Mouse (Mus musculus): ENCODE data around the gene Cd101. TPM values are rescaled to one million over a fixed set of nuclear protein-coding genes. Genes with fewer than 3 reads are reported as not detected.

Cd101 gene
- polyA plus RNA-seq, 1 experiment from 2014 or later, result 0.09 TPM

DNA sequence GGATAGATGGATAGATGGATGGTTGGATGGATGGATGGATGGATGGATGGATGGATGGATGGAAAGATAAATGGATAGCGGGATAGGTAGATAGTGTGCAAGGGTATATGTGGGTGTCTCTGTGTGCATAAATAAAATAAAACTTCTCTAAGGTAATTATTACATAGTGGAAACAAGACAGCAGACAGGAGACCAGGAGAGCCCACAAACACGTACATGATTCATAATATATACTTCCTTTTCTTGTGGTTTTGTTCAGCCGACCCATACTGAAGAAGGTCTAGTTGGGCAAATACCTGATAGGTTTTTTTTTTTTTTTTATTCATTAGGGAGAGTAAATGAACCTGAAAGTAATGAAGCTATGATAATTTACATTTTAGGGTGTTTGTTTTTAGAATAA, 15.8 kb downstream of the Cd101 start:
- no peak overlapping the region for H3K4me2 ChIP-seq
- 91% methylated on average over 3 of the region's 3 CpGs for WGBS
- H3K9me3 ChIP-seq, result no peaks in the 10 kb centered on the region
- no peaks in the 10 kb centered on the region for H3K27me3 ChIP-seq
- no peak overlapping the region for H3K9ac ChIP-seq
- H3K4me1 ChIP-seq (replicated peaks), result 0 out of 2 replicates have a peak, but pooled peaks cover 10% of the 10 kb centered on the region
- ATAC-seq (ENCODE audit: low FRiP score, low read depth), result no peak
- H3K27ac ChIP-seq (replicated peaks), result no peak overlapping the region
- H3K4me3 ChIP-seq, result no peak overlapping the region
- H3K36me3 ChIP-seq, result no peaks in the 10 kb centered on the region

DNA sequence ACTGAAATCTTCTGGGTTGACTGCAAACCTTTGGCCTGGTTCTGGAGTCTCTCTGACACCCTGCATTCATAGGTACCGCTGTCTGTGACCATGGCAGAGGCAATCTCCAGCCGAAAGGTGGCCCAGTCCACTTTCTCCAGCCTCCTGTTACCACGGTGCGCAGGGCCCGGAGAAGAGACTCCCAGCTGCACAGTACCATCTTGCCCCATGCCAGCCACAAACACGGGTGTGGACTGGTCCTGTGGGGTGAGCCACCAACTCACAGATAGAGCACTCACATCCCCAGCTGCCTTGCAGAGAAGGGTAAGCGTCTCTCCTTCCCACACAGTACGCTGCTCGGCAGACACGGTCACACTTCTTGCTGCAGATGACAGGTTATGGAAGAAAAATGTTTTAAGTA, 16.4 kb downstream of the Cd101 start:
- WGBS, result 94% methylated on average over 10 of the region's 10 CpGs
- no peak for ATAC-seq (ENCODE audit: low FRiP score, low read depth)
- Histone ChIP-seq H3K4me2 (no peak overlapping the region), H3K4me1 (replicated peaks) (0 out of 2 replicates have a peak, but pooled peaks cover 10% of the 10 kb centered on the region), H3K27me3 (no peaks in the 10 kb centered on the region), H3K36me3 (no peaks in the 10 kb centered on the region), H3K9ac (no peak overlapping the region), H3K4me3 (no peak overlapping the region), H3K27ac (replicated peaks) (no peak overlapping the region), H3K9me3 (no peaks in the 10 kb centered on the region)

DNA sequence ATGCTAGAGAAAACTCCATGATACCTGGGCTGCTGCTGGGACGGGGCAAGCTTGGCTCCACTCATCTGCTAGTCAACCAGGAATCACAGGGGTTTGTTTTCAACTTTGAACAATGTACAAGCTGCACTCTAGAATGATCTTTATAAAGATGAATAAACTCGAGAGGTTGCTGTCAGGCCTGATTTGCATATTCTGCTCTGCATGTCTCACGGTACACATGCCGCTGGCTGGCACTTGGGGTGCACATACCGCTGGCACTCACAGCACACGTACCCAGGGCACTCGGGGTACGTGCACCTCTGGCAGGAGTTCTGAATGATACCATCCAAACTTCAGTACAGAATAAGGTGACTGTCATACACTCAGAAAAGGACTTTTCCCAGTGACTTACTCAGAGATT, 16.8 kb downstream of the Cd101 start:
- Histone ChIP-seq H3K4me1 (replicated peaks) (0 out of 2 replicates have a peak, but pooled peaks cover 10% of the 10 kb centered on the region), H3K36me3 (no peaks in the 10 kb centered on the region), H3K9me3 (no peaks in the 10 kb centered on the region), H3K4me3 (no peak overlapping the region), H3K27ac (replicated peaks) (no peak overlapping the region), H3K9ac (no peak overlapping the region), H3K27me3 (no peaks in the 10 kb centered on the region), H3K4me2 (no peak overlapping the region)
- 65% methylated on average over 8 of the region's 8 CpGs for WGBS
- ATAC-seq (ENCODE audit: low FRiP score, low read depth), result no peak

DNA sequence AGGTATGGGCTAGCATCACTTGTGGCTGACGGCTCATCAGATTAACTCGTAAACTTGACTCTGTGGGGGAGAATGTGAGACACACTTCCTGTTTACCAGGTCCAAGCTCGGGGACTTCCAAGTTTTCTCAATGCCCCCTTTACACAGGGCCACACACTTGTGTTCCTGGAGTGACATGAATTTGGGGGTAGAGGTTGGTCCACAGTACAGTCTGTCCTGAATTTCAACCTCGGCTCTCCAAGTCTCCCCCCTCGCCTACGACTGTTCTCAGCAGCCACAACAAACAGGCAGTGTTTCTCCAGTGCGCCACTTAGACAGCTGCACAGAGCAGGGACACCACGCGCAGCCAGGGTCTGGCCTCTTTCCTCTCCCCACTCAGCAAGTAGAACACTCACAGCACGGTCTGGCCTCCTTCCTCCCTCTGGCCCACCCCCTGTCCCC, 17.2 kb downstream of the Cd101 start:
- H3K36me3 ChIP-seq, result no peaks in the 10 kb centered on the region
- no peaks in the 10 kb centered on the region for H3K27me3 ChIP-seq
- 59% methylated on average over 10 of the region's 10 CpGs for WGBS
- ATAC-seq (ENCODE audit: low FRiP score, low read depth), result peak; percentile 65; the same call in 1 of the 2 replicates
- H3K9me3 ChIP-seq, result no peaks in the 10 kb centered on the region
- 0 out of 2 replicates have a peak, but pooled peaks cover 10% of the 10 kb centered on the region for H3K4me1 ChIP-seq (replicated peaks)
- H3K9ac ChIP-seq, result no peak overlapping the region
- H3K4me2 ChIP-seq, result no peak overlapping the region
- H3K27ac ChIP-seq (replicated peaks), result no peak overlapping the region
- H3K4me3 ChIP-seq, result no peak overlapping the region

DNA sequence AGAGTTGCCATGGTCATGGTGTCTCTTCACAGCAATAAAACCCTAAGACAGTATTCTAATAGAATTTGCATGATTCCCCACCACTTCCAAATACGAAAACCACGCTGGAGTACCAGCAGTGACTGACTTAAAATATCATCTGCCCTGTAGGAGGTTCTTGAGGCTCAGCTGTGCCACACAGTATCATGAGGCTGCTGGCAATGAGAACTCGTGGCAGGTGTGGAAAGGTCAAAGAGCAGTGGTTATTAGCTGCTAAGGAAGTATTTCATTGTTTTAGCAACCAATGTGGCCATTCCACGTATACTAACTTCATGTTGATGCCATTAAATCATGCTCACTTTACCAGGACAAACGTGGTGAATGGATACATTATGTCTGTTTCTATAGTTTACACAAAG, 18.2 kb downstream of the Cd101 start:
- no peak for ATAC-seq (ENCODE audit: low FRiP score, low read depth)
- H3K4me3 ChIP-seq, result no peak overlapping the region
- H3K4me2 ChIP-seq, result no peak overlapping the region
- H3K27me3 ChIP-seq, result no peaks in the 10 kb centered on the region
- H3K36me3 ChIP-seq, result no peaks in the 10 kb centered on the region
- 0 out of 2 replicates have a peak, but pooled peaks cover 10% of the 10 kb centered on the region for H3K4me1 ChIP-seq (replicated peaks)
- no peak overlapping the region for H3K9ac ChIP-seq
- H3K27ac ChIP-seq (replicated peaks), result no peak overlapping the region
- H3K9me3 ChIP-seq, result no peaks in the 10 kb centered on the region
- WGBS, result 64% methylated on average over 5 of the region's 5 CpGs

DNA sequence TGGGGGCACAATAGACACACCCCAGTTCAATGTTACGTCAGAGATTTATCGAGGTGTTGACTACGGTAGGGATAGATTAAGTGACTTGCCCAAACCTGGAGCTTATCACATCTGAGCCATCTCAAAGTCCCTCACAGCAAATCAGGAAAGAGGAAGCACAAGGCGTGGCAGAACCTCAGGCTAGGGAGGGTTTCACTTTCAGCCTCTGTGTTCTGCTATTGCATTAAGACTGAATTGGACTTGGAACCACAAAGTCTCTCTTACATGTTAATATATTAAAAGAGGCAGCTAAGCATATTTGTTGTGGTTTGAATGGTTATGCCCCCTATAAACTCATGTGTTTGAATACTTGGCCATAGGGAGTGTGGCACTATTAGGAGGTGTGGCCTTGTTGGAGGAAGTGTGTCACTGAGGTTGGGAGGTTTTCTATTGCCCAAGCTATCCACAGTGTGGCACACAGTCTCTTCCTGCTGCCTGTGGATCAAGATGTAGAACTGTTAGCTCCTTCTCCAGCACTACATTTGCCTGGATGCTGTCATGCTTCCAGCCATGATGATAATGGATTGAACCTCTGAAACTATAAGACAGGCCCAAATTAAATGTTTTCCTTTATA, 18.7 kb downstream of the Cd101 start:
- H3K9ac ChIP-seq, result no peak overlapping the region
- WGBS, result 93% methylated on average over 4 of the region's 4 CpGs
- H3K4me3 ChIP-seq, result no peak overlapping the region
- no peaks in the 10 kb centered on the region for H3K36me3 ChIP-seq
- no peak overlapping the region for H3K4me2 ChIP-seq
- no peaks in the 10 kb centered on the region for H3K27me3 ChIP-seq
- ATAC-seq (ENCODE audit: low FRiP score, low read depth), result no peak
- no peak overlapping the region for H3K27ac ChIP-seq (replicated peaks)
- H3K4me1 ChIP-seq (replicated peaks), result 0 out of 2 replicates have a peak, but pooled peaks cover 10% of the 10 kb centered on the region
- H3K9me3 ChIP-seq, result no peaks in the 10 kb centered on the region

DNA sequence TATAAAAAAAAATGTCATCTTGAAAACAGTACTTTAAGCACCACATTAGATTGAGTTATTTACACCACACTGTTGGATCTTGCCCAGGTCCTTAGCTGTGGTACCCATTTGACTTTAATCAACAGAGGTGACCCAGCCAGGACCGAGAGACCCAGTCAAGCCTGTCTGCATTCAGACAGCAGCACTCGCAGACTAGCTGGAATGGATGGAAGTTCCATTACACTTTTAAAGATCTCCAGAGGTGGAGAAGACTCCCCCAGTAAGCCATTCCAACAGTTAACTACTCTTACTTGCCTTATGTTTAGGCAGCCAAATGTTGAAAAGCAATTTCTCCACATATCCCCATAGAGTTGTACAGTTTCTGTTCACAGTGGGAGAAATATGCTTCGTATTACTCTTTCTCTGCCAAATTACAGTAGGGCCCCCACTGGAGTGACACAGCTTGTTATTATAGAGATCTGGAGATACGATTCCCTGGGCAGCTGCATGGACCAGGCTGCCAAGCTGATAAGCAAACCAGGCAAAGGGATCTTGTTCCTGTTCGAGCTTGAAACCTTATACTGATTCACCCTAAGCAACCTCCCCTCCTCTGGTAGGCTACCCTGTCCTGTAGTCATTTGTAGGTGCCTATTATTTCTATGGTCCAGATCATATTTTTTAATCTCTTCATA, 22.1 kb downstream of the Cd101 start:
- 73% methylated on average over 5 of the region's 5 CpGs for WGBS
- H3K4me1 ChIP-seq (replicated peaks), result no peaks in the 10 kb centered on the region

DNA sequence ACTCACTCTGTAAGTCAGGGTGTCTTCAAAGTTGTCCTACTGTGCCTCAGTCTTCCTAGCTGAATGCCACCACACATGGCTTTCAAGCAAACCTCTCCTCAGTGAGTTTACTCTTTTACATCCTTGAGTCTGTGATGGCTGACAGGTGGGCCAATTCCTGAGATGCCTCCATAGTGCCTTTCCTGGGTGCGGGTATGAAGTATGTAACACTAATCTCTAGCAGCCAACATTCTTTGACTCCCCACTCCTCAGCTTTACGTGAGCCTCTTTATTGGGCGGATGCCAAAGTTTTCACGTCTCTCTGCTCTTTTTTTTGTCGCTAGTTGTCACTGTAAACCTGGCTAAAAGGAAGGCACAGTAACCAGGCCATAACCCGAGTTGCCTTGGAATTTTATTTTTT, 24.0 kb downstream of the Cd101 start:
- Histone ChIP-seq H3K4me3 (no peak overlapping the region), H3K27me3 (no peaks in the 10 kb centered on the region), H3K36me3 (no peaks in the 10 kb centered on the region), H3K9ac (no peak overlapping the region), H3K27ac (replicated peaks) (no peak overlapping the region), H3K9me3 (no peaks in the 10 kb centered on the region), H3K4me2 (no peak overlapping the region), H3K4me1 (replicated peaks) (no peaks in the 10 kb centered on the region)
- WGBS, result 83% methylated on average over 6 of the region's 6 CpGs
- ATAC-seq (ENCODE audit: low FRiP score, low read depth), result no peak

More for the DNA sequence above, 22.1 kb downstream of the Cd101 start:
- ATAC-seq (ENCODE audit: low FRiP score, low read depth), result no peak
- Histone ChIP-seq H3K4me2 (no peak overlapping the region), H3K4me3 (no peak overlapping the region), H3K9me3 (no peaks in the 10 kb centered on the region), H3K9ac (no peak overlapping the region), H3K27ac (replicated peaks) (no peak overlapping the region), H3K27me3 (no peaks in the 10 kb centered on the region), H3K36me3 (no peaks in the 10 kb centered on the region)

DNA sequence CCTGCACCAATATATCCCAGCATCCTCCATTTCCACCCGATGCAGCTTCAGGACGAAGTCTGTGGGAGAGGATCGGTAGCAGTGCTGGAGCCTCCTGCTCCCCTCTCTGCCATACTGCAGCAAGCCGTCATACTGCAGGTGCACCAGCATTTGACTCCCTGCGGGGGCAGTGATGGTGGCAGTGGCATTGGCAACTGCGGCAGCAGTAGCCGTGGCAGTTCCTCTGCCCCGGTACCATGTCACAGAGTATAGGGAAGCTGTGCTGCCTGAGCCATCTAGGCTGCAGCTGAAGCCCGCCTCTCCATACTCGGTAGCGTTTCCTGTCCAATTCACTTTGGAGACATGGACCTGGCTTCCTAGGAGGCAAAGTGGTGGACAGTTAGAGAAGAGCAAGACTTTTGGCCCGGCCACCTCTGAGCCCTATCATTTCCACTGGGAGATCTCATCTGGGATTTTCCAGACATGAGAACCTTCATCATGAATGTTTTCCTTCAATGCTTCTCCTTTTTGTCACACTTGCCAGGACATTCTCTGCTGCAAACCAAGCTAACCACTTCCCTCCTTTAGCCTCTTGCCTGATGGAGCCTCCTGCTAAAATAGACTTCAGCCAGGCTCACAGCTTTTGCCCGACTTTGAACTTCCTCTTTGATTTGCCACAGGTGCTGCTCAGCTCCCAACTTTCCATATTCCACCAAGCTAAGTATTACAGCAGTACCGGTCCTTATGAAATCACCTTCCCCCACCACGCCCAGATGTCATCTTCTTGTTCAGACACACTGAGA, 25.6 kb downstream of the Cd101 start:
- peaks cover 6% of the 10 kb centered on the region; the same call in 1 of the 2 replicates for H3K4me1 ChIP-seq (replicated peaks)
- ATAC-seq (ENCODE audit: low FRiP score, low read depth), result no peak
- 86% methylated on average over 15 of the region's 15 CpGs for WGBS
- H3K4me3 ChIP-seq, result no peak overlapping the region
- no peaks in the 10 kb centered on the region for H3K36me3 ChIP-seq
- no peaks in the 10 kb centered on the region for H3K9me3 ChIP-seq
- no peak overlapping the region for H3K4me2 ChIP-seq
- no peaks in the 10 kb centered on the region for H3K27me3 ChIP-seq
- H3K27ac ChIP-seq (replicated peaks), result no peak overlapping the region
- no peak overlapping the region for H3K9ac ChIP-seq

DNA sequence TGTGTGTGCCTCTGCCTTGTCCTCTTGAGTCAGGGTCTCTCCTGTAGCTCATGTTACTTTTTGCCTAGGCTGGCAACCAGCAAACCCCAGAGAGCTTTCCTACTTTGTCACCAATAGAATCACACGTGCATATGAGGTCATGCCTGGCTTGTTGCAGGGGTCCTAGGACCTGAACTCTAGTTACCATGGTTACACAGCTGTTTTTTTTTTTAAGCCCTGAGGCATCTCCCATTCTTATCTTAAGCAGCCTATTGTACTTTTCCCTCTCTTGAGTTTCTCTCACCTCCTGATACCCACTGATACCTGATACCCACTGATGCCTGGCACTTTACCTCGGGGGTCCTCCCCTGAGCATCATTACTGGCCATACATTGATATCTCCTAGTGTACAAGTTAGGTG, 29.6 kb downstream of the Cd101 start:
- Histone ChIP-seq H3K27ac (replicated peaks) (no peak overlapping the region), H3K9me3 (no peaks in the 10 kb centered on the region), H3K4me3 (no peak overlapping the region), H3K4me2 (no peak overlapping the region), H3K36me3 (no peaks in the 10 kb centered on the region), H3K9ac (no peak overlapping the region), H3K27me3 (no peaks in the 10 kb centered on the region), H3K4me1 (replicated peaks) (peaks cover 6% of the 10 kb centered on the region; the same call in 1 of the 2 replicates)
- ATAC-seq (ENCODE audit: low FRiP score, low read depth), result no peak
- 37% methylated on average over 2 of the region's 2 CpGs for WGBS

DNA sequence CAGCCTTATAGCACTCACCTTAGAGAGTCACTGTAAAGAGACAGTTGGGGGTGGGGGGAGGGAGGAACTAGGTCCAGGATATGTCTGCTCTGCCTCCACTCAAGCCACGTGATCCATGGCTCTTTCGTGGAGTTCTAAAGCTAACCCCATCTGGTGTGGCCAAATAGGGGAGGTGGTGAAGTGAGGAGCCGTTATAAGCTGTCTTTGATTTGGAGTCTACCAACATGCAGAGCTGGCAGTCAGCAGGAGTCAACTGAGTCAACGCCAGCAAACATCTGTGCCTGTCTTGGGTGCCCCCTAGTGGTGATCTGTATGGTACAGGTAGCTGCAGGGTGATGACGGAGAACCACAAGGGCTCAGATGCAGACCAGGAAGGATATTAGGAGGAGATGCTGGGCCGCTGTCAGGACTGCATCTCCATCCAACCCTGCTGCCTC, 30.4 kb downstream of the Cd101 start:
- no peaks in the 10 kb centered on the region for H3K36me3 ChIP-seq
- no peaks in the 10 kb centered on the region for H3K9me3 ChIP-seq
- no peak overlapping the region for H3K27ac ChIP-seq (replicated peaks)
- no peaks in the 10 kb centered on the region for H3K27me3 ChIP-seq
- H3K4me3 ChIP-seq, result no peak overlapping the region
- peak; percentile 52; the same call in 1 of the 2 replicates for ATAC-seq (ENCODE audit: low FRiP score, low read depth)
- H3K9ac ChIP-seq, result no peak overlapping the region
- H3K4me1 ChIP-seq (replicated peaks), result peaks cover 6% of the 10 kb centered on the region; the same call in 1 of the 2 replicates
- WGBS, result 20% methylated on average over 6 of the region's 6 CpGs
- no peak overlapping the region for H3K4me2 ChIP-seq
